Mouse (Mus musculus) spleen, postnatal 36 days (tissue): ENCODE results near the gene Gstk1.

Source experiments
- DNase-seq, 2 experiments: peaks; one replicate each; pipeline ENCODE4 v3.0.0; 2022; ENCODE audit warnings: low spot score in 2 of 2, mixed read lengths in 1 of 2

Gene Gstk1

GRCm38 (mm10) chr6:42245711-42246353, at the start of gene Gstk1:
Gene Gstk1 (plus strand): TSS chr6:42245935.
- peak; percentile 87 to 89 for DNase-seq

- DNase-seq, result no peak
Measured at GRCm38 (mm10) chr6:42197710-42198109, 48.0 kb upstream of the Gstk1 start.

- DNase-seq, result no peak
Measured at GRCm38 (mm10) chr6:42199498-42199897, 46.2 kb upstream of the Gstk1 start.

GRCm38 (mm10) chr6:42215028-42215427, 30.7 kb upstream of the Gstk1 start, which contains the start of gene Tas2r144:
Gene Tas2r144 (plus strand): TSS chr6:42215328.
- no peak for DNase-seq

- DNase-seq, result no peak
Measured at GRCm38 (mm10) chr6:42222286-42222685, 23.4 kb upstream of the Gstk1 start.

- no peak for DNase-seq
Measured at GRCm38 (mm10) chr6:42225046-42225445, 20.7 kb upstream of the Gstk1 start.

GRCm38 (mm10) chr6:42227240-42228101, 18.3 kb upstream of the Gstk1 start:
- DNase-seq, result peak; percentile 17 to 39

- DNase-seq, result no peak
Measured at GRCm38 (mm10) chr6:42229610-42230009, 16.1 kb upstream of the Gstk1 start.

- no peak for DNase-seq
Measured at GRCm38 (mm10) chr6:42231191-42231590, 14.5 kb upstream of the Gstk1 start.

GRCm38 (mm10) chr6:42237276-42237805, 8.4 kb upstream of the Gstk1 start:
- DNase-seq, result no peak

GRCm38 (mm10) chr6:42241311-42242045, 4.3 kb upstream of the Gstk1 start:
- no peak for DNase-seq

GRCm38 (mm10) chr6:42247173-42247572, 1.4 kb downstream of the Gstk1 start:
- DNase-seq, result peak in 1 of 2 experiments; percentile 27

- DNase-seq, result no peak
Measured at GRCm38 (mm10) chr6:42247981-42248380, 2.2 kb downstream of the Gstk1 start.

GRCm38 (mm10) chr6:42251791-42252190, 6.1 kb downstream of the Gstk1 start:
- no peak for DNase-seq

- no peak for DNase-seq
Measured at GRCm38 (mm10) chr6:42253103-42253502, 7.4 kb downstream of the Gstk1 start.

GRCm38 (mm10) chr6:42257303-42257863, 11.6 kb downstream of the Gstk1 start:
- DNase-seq, result peak; percentile 68 to 69

- DNase-seq, result no peak
Measured at GRCm38 (mm10) chr6:42260430-42260829, 14.7 kb downstream of the Gstk1 start.

- DNase-seq, result no peak
Measured at GRCm38 (mm10) chr6:42261524-42262170, 15.9 kb downstream of the Gstk1 start, which contains the start of gene Tmem139. Gene Tmem139 (plus strand): TSS chr6:42261970.

- peak; percentile 97 to 98 for DNase-seq
Measured at GRCm38 (mm10) chr6:42264626-42265312, 19.0 kb downstream of the Gstk1 start, which contains the start of gene Casp2. Gene Casp2 (plus strand): TSS chr6:42264985.
